Mouse (Mus musculus) kidney, adult 2 months (tissue): Measurements from ENCODE around the gene Plek.

Experiments
- CTCF ChIP-seq: fragments of 200-500 bp; conservative IDR thresholded peaks from 2 replicates; pipeline ENCODE4 v1.5.1; 2011; ENCODE audit warnings: low read depth, mild to moderate bottlenecking, control low read depth, low read length, moderate library complexity, mixed read lengths; ENCODE audit not compliant: insufficient read depth, insufficient read length
- POLR2A ChIP-seq: fragments of 200-500 bp; IDR thresholded peaks from one replicate; pipeline ENCODE4 v1.6.1; 2011; ENCODE audit warnings: low read depth, low read length, control low read depth

GRCm38 (mm10) chr11:16957030-16957429 lies 95.2 kb downstream of the Plek start:
- no peak for TF ChIP-seq CTCF
- no peak for TF ChIP-seq POLR2A
